In genomic region chr12:26075638-26076254, GRCm38 (mm10) we compare ENCODE assay signal across 17 mouse cellular contexts.
DNase-seq lines count a peak whose midpoint lies in the region; ATAC-seq and TF ChIP-seq lines count a peak whose summit lies in the region.
"Had no signal": no experiment of that assay in that cellular context is flagged by ENCODE, and none has a peak within 500 bp of the region (broad histone marks: within the 10 kb centered on the region; RNA-seq: fewer than 3 reads in every experiment).

No protein-coding gene starts in this region.

- no peak for TF ChIP-seq POLR2A in thymus, adult 2 months (IDR thresholded peaks at IDR 0.05; ENCODE audit: control insufficient read depth, extremely low read depth, insufficient read depth, low read length, poor library complexity)

- no peak overlapping the region for H3K27ac ChIP-seq in intestine, embryonic 16.5 days (ENCODE audit: low read length)
- H3K27ac ChIP-seq in intestine, embryonic 15.5 days, result no peak overlapping the region
- H3K27ac ChIP-seq in forebrain, postnatal 0 days (ENCODE audit: low read depth, low read length), result no peak overlapping the region
- no peak overlapping the region for H3K27ac ChIP-seq in neural tube, embryonic 13.5 days (replicated peaks)
- no peak overlapping the region for H3K27ac ChIP-seq in thymus, adult 2 months (ENCODE audit: control insufficient read depth, insufficient read depth, low read length)
- H3K27ac ChIP-seq: limb, embryonic 15.5 days had no signal

- no peaks in the 10 kb centered on the region for H3K27me3 ChIP-seq in intestine, embryonic 16.5 days (replicated peaks; ENCODE audit: control insufficient read depth, insufficient read depth, low read length)
- no peaks in the 10 kb centered on the region for H3K27me3 ChIP-seq in intestine, embryonic 15.5 days (replicated peaks)
- no peaks in the 10 kb centered on the region for H3K27me3 ChIP-seq in forebrain, postnatal 0 days (ENCODE audit: insufficient read depth, low read length)
- H3K27me3 ChIP-seq in neural tube, embryonic 13.5 days, result no peaks in the 10 kb centered on the region
- no peaks in the 10 kb centered on the region for H3K27me3 ChIP-seq in thymus, adult 2 months (ENCODE audit: control insufficient read depth, insufficient read depth, low read length)
- H3K27me3 ChIP-seq: CH12.LX; heart, embryonic 12.5 days; limb, embryonic 15.5 days; Patski had no signal

- 38% methylated on average over 9 of the region's 9 CpGs for WGBS in intestine, embryonic 16.5 days
- WGBS in intestine, embryonic 15.5 days, result 28% methylated on average over 9 of the region's 9 CpGs
- 15% methylated on average over 9 of the region's 9 CpGs for WGBS in forebrain, postnatal 0 days
- WGBS in neural tube, embryonic 13.5 days, result 44% methylated on average over 9 of the region's 9 CpGs
- WGBS in thymus, adult 2 months, result 75% methylated on average over 9 of the region's 9 CpGs

- H3K9me3 ChIP-seq in intestine, embryonic 16.5 days (ENCODE audit: control insufficient read depth, low read length), result no peaks in the 10 kb centered on the region
- H3K9me3 ChIP-seq in intestine, embryonic 15.5 days, result no peaks in the 10 kb centered on the region
- no peaks in the 10 kb centered on the region for H3K9me3 ChIP-seq in forebrain, postnatal 0 days (ENCODE audit: low read length)
- H3K9me3 ChIP-seq in neural tube, embryonic 13.5 days, result no peaks in the 10 kb centered on the region
- H3K9me3 ChIP-seq: heart, embryonic 12.5 days; limb, embryonic 15.5 days had no signal

- DNase-seq in embryo, embryonic 11 days, result peak; percentile 36
- DNase-seq in forebrain, postnatal 0 days, result no peak
- DNase-seq in thymus, adult 2 months, result no peak
- no peak for DNase-seq in adipocyte (ENCODE audit: low spot score)
- DNase-seq: adrenal gland, adult 2 months; cerebellum, postnatal 25 days; gastrocnemius, postnatal 10 days; kidney, postnatal 14 days; lung, adult 2 months; right cerebral cortex, postnatal 4 days had no signal

- peak; percentile 26; the same call in 1 of the 2 replicates for ATAC-seq in intestine, embryonic 16.5 days
- ATAC-seq in intestine, embryonic 15.5 days, result no peak
- ATAC-seq in forebrain, postnatal 0 days, result peak; percentile 55
- ATAC-seq in neural tube, embryonic 13.5 days (ENCODE audit: low read depth), result peak; percentile 15; the same call in 1 of the 2 replicates
- ATAC-seq: Patski had no signal

- H3K36me3 ChIP-seq in intestine, embryonic 16.5 days (ENCODE audit: control insufficient read depth, insufficient read depth, low read length), result no peaks in the 10 kb centered on the region
- no peaks in the 10 kb centered on the region for H3K36me3 ChIP-seq in intestine, embryonic 15.5 days
- H3K36me3 ChIP-seq in forebrain, postnatal 0 days (ENCODE audit: insufficient read depth), result no peaks in the 10 kb centered on the region
- no peaks in the 10 kb centered on the region for H3K36me3 ChIP-seq in neural tube, embryonic 13.5 days
- no peaks in the 10 kb centered on the region for H3K36me3 ChIP-seq in thymus, adult 2 months (ENCODE audit: control insufficient read depth, insufficient read depth, low read length)
- H3K36me3 ChIP-seq: heart, embryonic 12.5 days; limb, embryonic 15.5 days had no signal

- no peak overlapping the region for H3K4me2 ChIP-seq in intestine, embryonic 16.5 days (ENCODE audit: low read depth, low read length)
- no peak overlapping the region for H3K4me2 ChIP-seq in intestine, embryonic 15.5 days (replicated peaks)
- no peak overlapping the region for H3K4me2 ChIP-seq in forebrain, postnatal 0 days (ENCODE audit: low read depth)
- H3K4me2 ChIP-seq in neural tube, embryonic 13.5 days, result no peak overlapping the region
- H3K4me2 ChIP-seq: heart, embryonic 12.5 days; limb, embryonic 15.5 days had no signal

- no peak overlapping the region for H3K4me3 ChIP-seq in intestine, embryonic 16.5 days (ENCODE audit: low read length)
- H3K4me3 ChIP-seq in intestine, embryonic 15.5 days (replicated peaks), result no peak overlapping the region
- no peak overlapping the region for H3K4me3 ChIP-seq in forebrain, postnatal 0 days (ENCODE audit: low read depth, low read length)
- no peak overlapping the region for H3K4me3 ChIP-seq in neural tube, embryonic 13.5 days
- no peak overlapping the region for H3K4me3 ChIP-seq in thymus, adult 2 months (ENCODE audit: control insufficient read depth, insufficient read depth, low read length)
- H3K4me3 ChIP-seq: heart, embryonic 12.5 days; limb, embryonic 15.5 days had no signal

- no peak for TF ChIP-seq CTCF in forebrain, postnatal 0 days (IDR thresholded peaks at IDR 0.05; ENCODE audit: low read depth)
- TF ChIP-seq CTCF in thymus, adult 2 months (IDR thresholded peaks at IDR 0.05; ENCODE audit: borderline replicate concordance, control insufficient read depth, extremely low read depth, insufficient read depth, low read length, poor library complexity), result no peak

- no peak overlapping the region for H3K9ac ChIP-seq in intestine, embryonic 16.5 days (ENCODE audit: low read depth, low read length)
- H3K9ac ChIP-seq in intestine, embryonic 15.5 days, result no peak overlapping the region
- H3K9ac ChIP-seq in forebrain, postnatal 0 days, result no peak overlapping the region
- no peak overlapping the region for H3K9ac ChIP-seq in neural tube, embryonic 13.5 days
- H3K9ac ChIP-seq: heart, embryonic 12.5 days; limb, embryonic 15.5 days had no signal

- H3K4me1 ChIP-seq in intestine, embryonic 16.5 days (ENCODE audit: control insufficient read depth, insufficient read depth, low read length), result no peaks in the 10 kb centered on the region
- H3K4me1 ChIP-seq in intestine, embryonic 15.5 days (replicated peaks), result no peaks in the 10 kb centered on the region
- H3K4me1 ChIP-seq in forebrain, postnatal 0 days (ENCODE audit: insufficient read depth), result no peaks in the 10 kb centered on the region
- no peaks in the 10 kb centered on the region; the same call in 1 of the 2 replicates for H3K4me1 ChIP-seq in neural tube, embryonic 13.5 days (replicated peaks)
- no peaks in the 10 kb centered on the region for H3K4me1 ChIP-seq in thymus, adult 2 months (replicated peaks; ENCODE audit: control insufficient read depth, insufficient read depth, low read length)
- H3K4me1 ChIP-seq: heart, embryonic 12.5 days had no signal
